Mouse (Mus musculus): ENCODE results near the gene Hist1h2bf. TPM values are rescaled to one million over a fixed set of nuclear protein-coding genes. Genes with fewer than 3 reads are reported as not detected.
"Not testable (repeated sequence)": the region's sequence is repeated elsewhere in the genome, so short reads cannot be mapped to it uniquely, and the experiment has no call there.

Hist1h2bf gene
- polyA plus RNA-seq, 1 experiment from 2014 or later, result 1.3 TPM

GRCm38 (mm10) chr13:23562699-23563462 is 11.1 kb downstream of the Hist1h2bf start:
- peak overlapping the region; percentile 24; the same call in 1 of the 2 replicates for H3K9ac ChIP-seq (ENCODE audit: low read depth, low read length)
- ATAC-seq, result peak; percentile 34
- no peaks in the 10 kb centered on the region for H3K9me3 ChIP-seq (ENCODE audit: control insufficient read depth)
- peak overlapping the region; percentile 31 for H3K4me3 ChIP-seq (ENCODE audit: low read depth, low read length)
- H3K4me2 ChIP-seq (replicated peaks; ENCODE audit: low read depth), result peak overlapping the region; percentile 61
- H3K36me3 ChIP-seq (ENCODE audit: control insufficient read depth, insufficient read depth), result no peaks in the 10 kb centered on the region
- TF ChIP-seq CTCF (IDR thresholded peaks at IDR 0.05; ENCODE audit: low read depth), result peak; percentile 74
- no peaks in the 10 kb centered on the region for H3K27me3 ChIP-seq (replicated peaks; ENCODE audit: control insufficient read depth, insufficient read depth, low read length)
- 1% methylated on average over 18 of the region's 18 CpGs for WGBS
- H3K4me1 ChIP-seq (replicated peaks; ENCODE audit: control insufficient read depth, insufficient read depth, low read length), result no peaks in the 10 kb centered on the region
- H3K27ac ChIP-seq (ENCODE audit: low read depth, low read length), result peak overlapping the region; percentile 85

GRCm38 (mm10) chr13:23561883-23562659 is 11.9 kb downstream of the Hist1h2bf start, which contains the start of gene Hist1h3e:
Hist1h3e (minus strand) TSS chr13:23562369.
- H3K9me3 ChIP-seq (ENCODE audit: control insufficient read depth); H3K27me3 ChIP-seq (replicated peaks; ENCODE audit: control insufficient read depth, insufficient read depth, low read length); H3K36me3 ChIP-seq (ENCODE audit: control insufficient read depth, insufficient read depth); H3K4me1 ChIP-seq (replicated peaks; ENCODE audit: control insufficient read depth, insufficient read depth, low read length): not testable (repeated sequence)
- H3K4me2 ChIP-seq (replicated peaks; ENCODE audit: low read depth), result peak within 1 kb of the TSS; percentile 61
- peak within 1 kb of the TSS; percentile 37; the same call in 1 of the 2 replicates for H3K9ac ChIP-seq (ENCODE audit: low read depth, low read length)
- peak within 1 kb of the TSS; percentile 31 for H3K4me3 ChIP-seq (ENCODE audit: low read depth, low read length)
- WGBS, result under 1% methylated on average over 41 of the region's 67 CpGs
- peak; percentile 95 for ATAC-seq
- peak within 1 kb of the TSS; percentile 85 for H3K27ac ChIP-seq (ENCODE audit: low read depth, low read length)

GRCm38 (mm10) chr13:23561531-23561882 is 12.5 kb downstream of the Hist1h2bf start:
- not testable (repeated sequence) for H3K4me1 ChIP-seq (replicated peaks; ENCODE audit: control insufficient read depth, insufficient read depth, low read length); H3K36me3 ChIP-seq (ENCODE audit: control insufficient read depth, insufficient read depth); H3K27ac ChIP-seq (ENCODE audit: low read depth, low read length); H3K9me3 ChIP-seq (ENCODE audit: control insufficient read depth); H3K9ac ChIP-seq (ENCODE audit: low read depth, low read length); ATAC-seq; H3K27me3 ChIP-seq (replicated peaks; ENCODE audit: control insufficient read depth, insufficient read depth, low read length)
- WGBS, result 0% methylated on average over 2 of the region's 5 CpGs
- H3K4me2 ChIP-seq (replicated peaks; ENCODE audit: low read depth), result peak overlapping the region; percentile 61
- peak overlapping the region; percentile 31; the same call in 1 of the 2 replicates for H3K4me3 ChIP-seq (ENCODE audit: low read depth, low read length)

GRCm38 (mm10) chr13:23560699-23561098 is 13.3 kb downstream of the Hist1h2bf start:
- H3K27ac ChIP-seq (ENCODE audit: low read depth, low read length); H3K9me3 ChIP-seq (ENCODE audit: control insufficient read depth); H3K4me2 ChIP-seq (replicated peaks; ENCODE audit: low read depth); ATAC-seq; H3K9ac ChIP-seq (ENCODE audit: low read depth, low read length); H3K27me3 ChIP-seq (replicated peaks; ENCODE audit: control insufficient read depth, insufficient read depth, low read length); H3K4me1 ChIP-seq (replicated peaks; ENCODE audit: control insufficient read depth, insufficient read depth, low read length); H3K4me3 ChIP-seq (ENCODE audit: low read depth, low read length); H3K36me3 ChIP-seq (ENCODE audit: control insufficient read depth, insufficient read depth): not testable (repeated sequence)
- 10% methylated on average over 2 of the region's 2 CpGs for whole genome bisulfite sequencing

GRCm38 (mm10) chr13:23556906-23557305 is 17.1 kb downstream of the Hist1h2bf start:
- no peaks in the 10 kb centered on the region for H3K36me3 ChIP-seq (ENCODE audit: control insufficient read depth, insufficient read depth)
- peak overlapping the region; percentile 78; the same call in 1 of the 2 replicates for H3K4me2 ChIP-seq (replicated peaks; ENCODE audit: low read depth)
- no peaks in the 10 kb centered on the region for H3K4me1 ChIP-seq (replicated peaks; ENCODE audit: control insufficient read depth, insufficient read depth, low read length)
- TF ChIP-seq CTCF (IDR thresholded peaks at IDR 0.05; ENCODE audit: low read depth), result no peak
- H3K9me3 ChIP-seq (ENCODE audit: control insufficient read depth), result no peaks in the 10 kb centered on the region
- no peaks in the 10 kb centered on the region for H3K27me3 ChIP-seq (replicated peaks; ENCODE audit: control insufficient read depth, insufficient read depth, low read length)
- WGBS, result 67% methylated on average over 3 of the region's 3 CpGs
- no peak for ATAC-seq
- no peak overlapping the region for H3K27ac ChIP-seq (ENCODE audit: low read depth, low read length)
- no peak overlapping the region for H3K9ac ChIP-seq (ENCODE audit: low read depth, low read length)
- H3K4me3 ChIP-seq (ENCODE audit: low read depth, low read length), result no peak overlapping the region

- Histone ChIP-seq H3K36me3 (ENCODE audit: control insufficient read depth, insufficient read depth) (no peaks in the 10 kb centered on the region), H3K27me3 (replicated peaks; ENCODE audit: control insufficient read depth, insufficient read depth, low read length) (no peaks in the 10 kb centered on the region), H3K4me2 (replicated peaks; ENCODE audit: low read depth) (peak overlapping the region; percentile 78), H3K9ac (ENCODE audit: low read depth, low read length) (peak overlapping the region; percentile 70), H3K4me3 (ENCODE audit: low read depth, low read length) (peak overlapping the region; percentile 46), H3K27ac (ENCODE audit: low read depth, low read length) (peak overlapping the region; percentile 85), H3K4me1 (replicated peaks; ENCODE audit: control insufficient read depth, insufficient read depth, low read length) (no peaks in the 10 kb centered on the region), H3K9me3 (ENCODE audit: control insufficient read depth) (no peaks in the 10 kb centered on the region)
- no peak for TF ChIP-seq CTCF (IDR thresholded peaks at IDR 0.05; ENCODE audit: low read depth)
- WGBS, result under 1% methylated on average over 18 of the region's 18 CpGs
- ATAC-seq, result peak; percentile 61
Measured at GRCm38 (mm10) chr13:23555839-23556416, 18.1 kb downstream of the Hist1h2bf start.
